Mouse (Mus musculus): ENCODE measurements around the gene Cflar. TPM values are rescaled to one million over a fixed set of nuclear protein-coding genes. Genes with fewer than 3 reads are reported as not detected.
"Not testable (repeated sequence)": the region's sequence is repeated elsewhere in the genome, so short reads cannot be mapped to it uniquely, and the experiment has no call there.

The Cflar gene
- polyA plus RNA-seq, 1 experiment from 2014 or later, result 29.9 TPM

- Histone ChIP-seq H3K4me2 (no peak overlapping the region), H3K4me3 (replicated peaks) (no peak overlapping the region), H3K9ac (replicated peaks) (no peak overlapping the region), H3K4me1 (replicated peaks) (no peaks in the 10 kb centered on the region), H3K9me3 (no peaks in the 10 kb centered on the region), H3K27me3 (no peaks in the 10 kb centered on the region), H3K27ac (no peak overlapping the region), H3K36me3 (peaks cover 27% of the 10 kb centered on the region; the same call in 1 of the 2 replicates)
- WGBS, result 74% methylated on average over 5 of the region's 5 CpGs
- ATAC-seq (ENCODE audit: insufficient number of reproducible peaks, insufficient read depth, low FRiP score, low TSS enrichment, low read depth), result no peak
Observed at GRCm38 (mm10) chr1:58762576-58762975, 51.3 kb downstream of the Cflar start.

GRCm38 (mm10) chr1:58766446-58766845 lies 55.1 kb downstream of the Cflar start:
- not testable (repeated sequence) for H3K36me3 ChIP-seq; H3K4me2 ChIP-seq; H3K27me3 ChIP-seq; H3K27ac ChIP-seq; H3K4me1 ChIP-seq (replicated peaks); H3K9me3 ChIP-seq; ATAC-seq (ENCODE audit: insufficient number of reproducible peaks, insufficient read depth, low FRiP score, low TSS enrichment, low read depth); H3K4me3 ChIP-seq (replicated peaks); H3K9ac ChIP-seq (replicated peaks)
- 77% methylated on average over 4 of the region's 4 CpGs for WGBS

GRCm38 (mm10) chr1:58769136-58769535 lies 57.8 kb downstream of the Cflar start:
- Histone ChIP-seq H3K27ac (no peak overlapping the region), H3K36me3 (no peaks in the 10 kb centered on the region), H3K9ac (replicated peaks) (no peak overlapping the region), H3K4me3 (replicated peaks) (no peak overlapping the region), H3K27me3 (no peaks in the 10 kb centered on the region), H3K4me2 (no peak overlapping the region), H3K9me3 (no peaks in the 10 kb centered on the region), H3K4me1 (replicated peaks) (no peaks in the 10 kb centered on the region)
- no peak for ATAC-seq (ENCODE audit: insufficient number of reproducible peaks, insufficient read depth, low FRiP score, low TSS enrichment, low read depth)

- no peaks in the 10 kb centered on the region for H3K27me3 ChIP-seq
- no peak overlapping the region for H3K4me3 ChIP-seq (replicated peaks)
- H3K9ac ChIP-seq (replicated peaks), result no peak overlapping the region
- no peaks in the 10 kb centered on the region for H3K4me1 ChIP-seq (replicated peaks)
- no peak for ATAC-seq (ENCODE audit: insufficient number of reproducible peaks, insufficient read depth, low FRiP score, low TSS enrichment, low read depth)
- H3K4me2 ChIP-seq, result no peak overlapping the region
- no peaks in the 10 kb centered on the region for H3K36me3 ChIP-seq
- no peaks in the 10 kb centered on the region for H3K9me3 ChIP-seq
- WGBS, result 51% methylated on average over 9 of the region's 9 CpGs
- H3K27ac ChIP-seq, result no peak overlapping the region
Observed at GRCm38 (mm10) chr1:58769701-58770100, 58.4 kb downstream of the Cflar start.

GRCm38 (mm10) chr1:58770111-58770720 lies 58.9 kb downstream of the Cflar start:
- no peaks in the 10 kb centered on the region for H3K4me1 ChIP-seq (replicated peaks)
- no peaks in the 10 kb centered on the region for H3K36me3 ChIP-seq
- no peak overlapping the region for H3K9ac ChIP-seq (replicated peaks)
- no peaks in the 10 kb centered on the region for H3K27me3 ChIP-seq
- H3K4me2 ChIP-seq, result no peak overlapping the region
- 28% methylated on average over 7 of the region's 7 CpGs for WGBS
- no peak overlapping the region for H3K27ac ChIP-seq
- no peak for ATAC-seq (ENCODE audit: insufficient number of reproducible peaks, insufficient read depth, low FRiP score, low TSS enrichment, low read depth)
- peaks cover 1% of the 10 kb centered on the region; the same call in 1 of the 2 replicates for H3K9me3 ChIP-seq
- H3K4me3 ChIP-seq (replicated peaks), result no peak overlapping the region

DNA sequence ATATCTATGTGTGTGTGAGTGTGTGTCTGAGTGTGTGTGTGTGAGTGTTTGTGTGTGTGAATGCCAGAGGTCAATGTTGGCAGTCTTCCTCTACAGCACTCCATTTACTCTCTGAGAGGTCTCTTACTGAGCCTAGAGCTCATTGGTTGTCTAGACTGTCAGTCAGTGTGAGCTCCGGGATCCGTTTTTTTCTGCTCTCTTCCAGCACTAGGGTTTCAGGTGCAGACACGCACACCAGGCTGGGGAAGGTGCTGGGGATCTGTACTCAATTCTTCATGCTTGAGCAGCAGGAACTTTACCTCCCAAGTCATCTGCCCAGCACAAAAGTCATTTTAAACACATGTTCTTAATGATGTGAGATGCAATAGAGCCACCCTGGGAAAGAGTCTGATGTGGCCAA lies 60.8 kb downstream of the Cflar start:
- Histone ChIP-seq H3K4me2 (no peak overlapping the region), H3K9me3 (peaks cover 4% of the 10 kb centered on the region; the same call in 1 of the 2 replicates), H3K27ac (no peak overlapping the region), H3K27me3 (no peaks in the 10 kb centered on the region), H3K4me1 (replicated peaks) (no peaks in the 10 kb centered on the region), H3K36me3 (no peaks in the 10 kb centered on the region), H3K9ac (replicated peaks) (no peak overlapping the region), H3K4me3 (replicated peaks) (no peak overlapping the region)
- no peak for ATAC-seq (ENCODE audit: insufficient number of reproducible peaks, insufficient read depth, low FRiP score, low TSS enrichment, low read depth)
- 68% methylated on average over 3 of the region's 3 CpGs for WGBS

DNA sequence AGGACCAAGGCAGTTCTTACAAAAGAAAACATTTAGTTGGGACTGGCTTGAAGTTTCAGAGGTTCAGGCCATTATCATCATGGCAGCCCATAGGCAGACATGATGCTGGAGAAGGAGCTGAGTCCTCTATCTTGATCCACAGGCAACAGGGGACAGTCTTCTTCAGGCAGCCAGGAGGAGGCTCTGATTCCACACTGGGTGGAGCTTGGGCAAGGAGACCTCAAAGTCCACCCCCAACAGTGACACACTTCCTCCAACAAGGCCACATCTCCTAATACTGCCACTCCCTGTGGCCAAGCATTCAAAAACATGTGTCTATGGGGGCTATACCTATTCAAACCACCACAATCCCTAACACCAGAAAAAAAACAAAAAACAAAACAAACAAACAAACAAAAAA lies 62.0 kb downstream of the Cflar start:
- Histone ChIP-seq H3K27me3 (no peaks in the 10 kb centered on the region), H3K9me3 (peaks cover 4% of the 10 kb centered on the region; the same call in 1 of the 2 replicates), H3K27ac (no peak overlapping the region)

DNA sequence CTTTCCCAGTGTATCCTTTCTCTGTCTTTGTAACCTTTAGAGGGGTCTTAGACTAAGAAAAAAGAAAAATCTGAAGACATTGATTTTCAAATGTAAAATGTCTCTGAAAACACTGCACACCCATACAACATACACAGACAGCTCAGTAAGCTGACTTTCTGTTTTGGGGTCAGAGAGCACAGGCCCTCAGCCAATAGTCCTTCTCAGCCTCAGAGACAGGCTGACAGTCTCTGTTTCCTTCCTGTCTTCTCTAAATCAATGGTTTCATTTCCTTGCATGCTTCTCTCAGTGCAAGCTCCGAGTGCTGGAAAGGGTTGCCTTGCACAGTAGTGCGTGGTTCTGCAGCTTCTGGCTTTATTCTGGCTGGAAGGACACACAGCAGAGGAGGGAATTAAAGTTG lies 62.6 kb downstream of the Cflar start:
- Histone ChIP-seq H3K27me3 (no peaks in the 10 kb centered on the region), H3K4me3 (replicated peaks) (no peak overlapping the region), H3K27ac (no peak overlapping the region), H3K4me2 (no peak overlapping the region), H3K4me1 (replicated peaks) (no peaks in the 10 kb centered on the region), H3K9me3 (peaks cover 4% of the 10 kb centered on the region; the same call in 1 of the 2 replicates), H3K9ac (replicated peaks) (no peak overlapping the region), H3K36me3 (no peaks in the 10 kb centered on the region)
- 76% methylated on average over 2 of the region's 2 CpGs for WGBS
- no peak for ATAC-seq (ENCODE audit: insufficient number of reproducible peaks, insufficient read depth, low FRiP score, low TSS enrichment, low read depth)

More for the DNA sequence above, 62.0 kb downstream of the Cflar start:
- no peak for ATAC-seq (ENCODE audit: insufficient number of reproducible peaks, insufficient read depth, low FRiP score, low TSS enrichment, low read depth)
- Histone ChIP-seq H3K4me2 (no peak overlapping the region), H3K4me3 (replicated peaks) (no peak overlapping the region), H3K36me3 (no peaks in the 10 kb centered on the region), H3K4me1 (replicated peaks) (no peaks in the 10 kb centered on the region), H3K9ac (replicated peaks) (no peak overlapping the region)

DNA sequence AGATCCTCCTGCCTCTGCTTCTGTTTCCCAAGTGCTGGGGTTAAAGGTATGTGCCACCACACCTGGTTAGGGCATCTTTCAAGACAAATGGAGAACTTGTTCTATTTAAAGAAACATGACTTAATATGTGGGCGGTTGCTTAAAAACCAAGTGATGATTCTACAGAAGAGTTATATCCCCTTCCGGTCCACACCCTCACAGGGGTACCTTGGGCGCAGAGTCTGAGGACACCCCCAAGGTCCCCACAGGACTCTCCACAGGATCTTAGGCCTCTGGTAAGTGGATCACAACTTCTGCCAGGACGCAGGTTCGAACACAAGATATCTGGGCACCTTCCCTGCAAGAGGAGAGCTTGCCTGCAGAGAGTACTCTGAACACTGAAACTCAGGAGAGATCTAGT lies 64.1 kb downstream of the Cflar start:
- Histone ChIP-seq H3K27ac (no peak overlapping the region), H3K4me2 (no peak overlapping the region), H3K4me3 (replicated peaks) (no peak overlapping the region), H3K9me3 (peaks cover 4% of the 10 kb centered on the region; the same call in 1 of the 2 replicates), H3K36me3 (no peaks in the 10 kb centered on the region), H3K27me3 (no peaks in the 10 kb centered on the region), H3K9ac (replicated peaks) (no peak overlapping the region), H3K4me1 (replicated peaks) (no peaks in the 10 kb centered on the region)
- 95% methylated on average over 5 of the region's 5 CpGs for WGBS
- ATAC-seq (ENCODE audit: insufficient number of reproducible peaks, insufficient read depth, low FRiP score, low TSS enrichment, low read depth), result no peak

DNA sequence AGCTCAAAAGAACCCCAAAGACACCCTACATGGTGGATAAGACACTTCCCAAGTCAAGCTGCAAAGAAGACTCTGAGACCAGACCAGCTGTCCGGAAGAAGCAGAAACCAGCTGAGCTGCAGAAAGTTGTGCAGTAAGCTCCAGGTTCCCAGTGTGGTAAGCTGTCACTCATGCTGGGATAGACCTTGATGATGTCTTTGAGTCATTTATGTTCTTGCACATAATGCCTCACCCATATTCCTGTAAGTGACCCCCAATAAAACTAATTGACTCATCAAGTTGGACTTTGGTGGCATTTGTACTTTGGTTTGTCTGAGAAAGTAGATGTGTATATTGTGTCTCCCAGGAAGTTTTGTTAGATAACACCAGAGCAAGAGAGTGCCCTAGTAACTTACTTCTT lies 66.3 kb downstream of the Cflar start:
- ATAC-seq (ENCODE audit: insufficient number of reproducible peaks, insufficient read depth, low FRiP score, low TSS enrichment, low read depth), result no peak
- Histone ChIP-seq H3K9ac (replicated peaks) (no peak overlapping the region), H3K4me2 (no peak overlapping the region), H3K36me3 (no peaks in the 10 kb centered on the region), H3K4me1 (replicated peaks) (no peaks in the 10 kb centered on the region), H3K9me3 (peaks cover 4% of the 10 kb centered on the region; the same call in 1 of the 2 replicates), H3K4me3 (replicated peaks) (no peak overlapping the region), H3K27me3 (no peaks in the 10 kb centered on the region), H3K27ac (no peak overlapping the region)
- WGBS, result 91% methylated on average over 1 of the region's 1 CpGs

DNA sequence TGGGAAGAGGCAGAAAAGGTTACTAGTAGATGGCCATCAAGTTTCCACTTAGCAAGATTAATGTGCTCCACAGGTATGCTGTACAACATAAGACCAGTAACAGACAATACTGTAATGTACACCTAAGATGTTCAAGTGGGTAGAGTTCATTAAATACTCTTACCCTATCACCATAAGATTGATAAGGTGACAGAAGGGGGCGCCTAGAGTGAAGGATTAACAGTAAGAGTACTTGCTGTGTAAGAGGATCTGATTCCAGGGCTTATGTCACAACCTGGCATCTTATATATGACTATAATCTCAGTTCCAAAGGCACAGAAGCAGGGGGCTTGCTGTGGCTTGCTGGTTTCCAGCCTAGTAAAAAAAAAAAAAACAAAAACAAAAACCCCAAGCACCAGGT lies 66.9 kb downstream of the Cflar start:
- H3K36me3 ChIP-seq, result no peaks in the 10 kb centered on the region
- WGBS, result 21% methylated on average over 1 of the region's 1 CpGs

GRCm38 (mm10) chr1:58786276-58786675 lies 75.0 kb downstream of the Cflar start:
- no peak for ATAC-seq (ENCODE audit: insufficient number of reproducible peaks, insufficient read depth, low FRiP score, low TSS enrichment, low read depth)
- Histone ChIP-seq H3K36me3 (no peaks in the 10 kb centered on the region), H3K4me3 (replicated peaks) (no peak overlapping the region), H3K4me2 (no peak overlapping the region), H3K27ac (no peak overlapping the region), H3K4me1 (replicated peaks) (no peaks in the 10 kb centered on the region), H3K27me3 (no peaks in the 10 kb centered on the region), H3K9me3 (no peaks in the 10 kb centered on the region), H3K9ac (replicated peaks) (no peak overlapping the region)
- WGBS, result 96% methylated on average over 2 of the region's 2 CpGs

More for the DNA sequence above, 66.9 kb downstream of the Cflar start:
- H3K27ac ChIP-seq, result no peak overlapping the region
- no peak overlapping the region for H3K9ac ChIP-seq (replicated peaks)
- no peak for ATAC-seq (ENCODE audit: insufficient number of reproducible peaks, insufficient read depth, low FRiP score, low TSS enrichment, low read depth)
- H3K27me3 ChIP-seq, result no peaks in the 10 kb centered on the region
- H3K9me3 ChIP-seq, result peaks cover 4% of the 10 kb centered on the region; the same call in 1 of the 2 replicates
- H3K4me3 ChIP-seq (replicated peaks), result no peak overlapping the region
- no peaks in the 10 kb centered on the region for H3K4me1 ChIP-seq (replicated peaks)
- H3K4me2 ChIP-seq, result no peak overlapping the region
